Mouse (Mus musculus) adrenal gland, adult 2 months (tissue): ENCODE data around the gene Atf5. TPM values are rescaled to one million over a fixed set of nuclear protein-coding genes. Genes with fewer than 3 reads are reported as not detected.

Experiments
- DNase-seq: peaks from one replicate; pipeline ENCODE4 v3.0.0; 2021
- polyA plus RNA-seq: library from polyadenylated mRNA; depleted of rRNA; stranded (reverse); fragments of >200 nt; gene quantifications from 2 replicates; pipeline ENCODE4 v1.2.3, GENCODE M21; 2012
- total RNA-seq, 2 experiments: library from RNA; stranded (reverse); gene quantifications; 2 replicates each; pipeline ENCODE4 v1.2.3; 2021

Atf5 gene
- total and polyA plus RNA-seq, 3 experiments, result 136 to 494 (median 166) TPM

- peak; percentile 46 for DNase-seq
These were observed 34.5 kb upstream of the Atf5 start for GRCm38 (mm10) chr7:44850789-44851624.

DNA sequence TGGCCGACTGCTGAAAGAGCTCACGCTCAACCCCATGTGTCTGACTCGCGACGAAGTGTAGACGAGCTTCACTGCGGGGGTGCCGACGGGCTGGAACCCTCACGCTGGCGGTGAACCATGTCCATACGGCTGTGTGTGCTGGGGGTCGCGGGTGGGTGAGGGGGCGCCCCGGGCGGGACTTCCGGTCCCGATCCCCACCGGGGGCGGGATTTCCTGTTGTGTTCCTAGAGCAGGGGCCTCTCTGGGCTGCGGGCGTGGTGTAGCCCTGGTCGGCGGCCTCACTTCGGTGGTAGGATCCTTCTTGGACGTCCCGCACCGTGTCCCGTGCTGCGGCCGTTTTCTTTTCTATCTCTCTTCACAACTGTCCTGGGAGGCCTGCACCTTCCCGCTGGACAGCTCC is 33.7 kb upstream of the Atf5 start:
- peak; percentile 86 for DNase-seq

GRCm38 (mm10) chr7:44849416-44850111 is 33.1 kb upstream of the Atf5 start:
- DNase-seq, result peak; percentile 95

DNA sequence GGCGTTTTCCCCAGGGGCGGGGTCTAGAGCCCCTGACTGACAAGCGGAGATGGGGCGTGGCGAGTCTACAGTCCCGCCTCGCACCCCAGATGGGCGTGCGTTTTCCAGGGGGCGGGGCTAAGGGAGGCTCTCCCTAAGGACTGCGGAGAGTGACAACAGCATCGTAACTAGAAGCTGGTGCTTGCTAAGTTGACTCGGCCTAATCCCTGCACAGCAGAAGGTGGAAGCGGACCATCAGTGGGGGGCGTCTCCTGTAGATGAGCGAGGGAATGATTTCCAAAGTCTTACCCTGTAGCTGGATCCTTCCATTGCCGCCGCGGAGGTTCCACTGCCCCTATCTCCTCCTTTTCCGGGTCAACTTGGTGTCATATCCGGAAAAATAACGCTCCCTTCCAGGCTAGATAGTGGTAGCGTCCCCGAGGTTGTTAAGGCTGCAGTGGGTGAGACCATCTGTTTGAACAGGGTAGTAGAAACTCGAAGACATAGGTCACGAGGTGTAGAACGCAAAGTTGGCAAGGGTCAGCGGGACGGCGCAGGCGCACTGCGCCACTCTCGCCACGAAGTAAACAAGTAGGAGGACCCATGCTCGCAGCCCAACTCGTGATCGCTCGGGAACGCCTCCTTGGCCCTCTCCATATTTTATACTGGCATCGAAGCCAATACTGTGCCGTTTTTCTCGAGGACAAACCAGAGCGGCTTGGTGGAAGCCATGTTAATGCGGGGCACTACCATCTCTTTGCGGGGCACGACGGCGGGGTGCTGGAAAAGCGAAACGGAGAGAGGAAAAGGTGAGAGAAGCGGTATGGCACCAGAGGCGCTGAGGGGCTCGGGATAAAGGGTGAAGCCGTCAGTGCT is 32.3 kb upstream of the Atf5 start, which contains the start of the genes Akt1s1 and Tbc1d17:
Gene Akt1s1 (plus strand): TSS at position 431 of the 855 bp plus-strand sequence.
Gene Tbc1d17 (minus strand): TSS at position 519 of the 855 bp plus-strand sequence.
- peak; percentile 100 for DNase-seq

GRCm38 (mm10) chr7:44847772-44848171 is 31.3 kb upstream of the Atf5 start:
- DNase-seq, result no peak

GRCm38 (mm10) chr7:44846804-44847203 is 30.3 kb upstream of the Atf5 start:
- DNase-seq, result no peak

- DNase-seq, result no peak
These were observed 28.5 kb upstream of the Atf5 start for GRCm38 (mm10) chr7:44845006-44845405.

DNA sequence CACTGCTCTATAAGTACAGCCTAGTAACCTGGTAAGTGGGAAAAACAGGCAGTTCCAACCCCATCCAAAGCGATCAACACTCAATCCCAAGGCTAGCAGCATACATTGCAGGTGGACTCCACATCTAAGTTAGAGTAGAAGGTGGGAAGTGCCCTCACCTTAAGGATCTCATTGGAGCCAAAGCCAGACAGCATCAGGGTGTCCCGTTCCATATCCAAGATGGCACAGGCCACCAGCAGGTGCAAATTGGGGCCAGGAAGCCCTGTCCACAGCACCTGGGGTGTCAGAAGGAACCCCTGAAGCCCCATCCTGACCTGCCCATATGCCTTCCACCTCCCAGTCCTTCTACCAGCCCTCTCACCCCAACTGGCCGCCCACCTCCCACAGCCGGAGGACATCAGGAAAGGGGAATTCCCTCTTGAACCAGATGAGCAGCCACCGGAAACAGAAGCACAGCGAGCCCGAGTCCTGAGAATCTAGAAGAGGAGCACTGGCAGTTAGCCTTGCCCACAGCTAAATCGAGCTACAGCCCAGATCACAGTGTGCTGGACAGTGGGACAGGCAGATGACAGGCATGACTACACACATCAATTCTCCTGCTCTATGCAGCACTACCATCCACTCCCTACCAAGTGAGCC is 25.5 kb upstream of the Atf5 start:
- no peak for DNase-seq

- no peak for DNase-seq
These were observed 24.0 kb upstream of the Atf5 start for GRCm38 (mm10) chr7:44840426-44840825.

GRCm38 (mm10) chr7:44839491-44840191 is 23.2 kb upstream of the Atf5 start:
- peak; percentile 61 for DNase-seq

- DNase-seq, result no peak
These were observed 22.7 kb upstream of the Atf5 start for GRCm38 (mm10) chr7:44839171-44839490.

- DNase-seq, result no peak
These were observed 21.6 kb upstream of the Atf5 start for GRCm38 (mm10) chr7:44838073-44838472.

- no peak for DNase-seq
These were observed 20.1 kb upstream of the Atf5 start for GRCm38 (mm10) chr7:44836423-44837053.

- DNase-seq, result no peak
These were observed 19.6 kb upstream of the Atf5 start for GRCm38 (mm10) chr7:44836016-44836404.

GRCm38 (mm10) chr7:44835373-44836015 is 19.0 kb upstream of the Atf5 start:
- no peak for DNase-seq

DNA sequence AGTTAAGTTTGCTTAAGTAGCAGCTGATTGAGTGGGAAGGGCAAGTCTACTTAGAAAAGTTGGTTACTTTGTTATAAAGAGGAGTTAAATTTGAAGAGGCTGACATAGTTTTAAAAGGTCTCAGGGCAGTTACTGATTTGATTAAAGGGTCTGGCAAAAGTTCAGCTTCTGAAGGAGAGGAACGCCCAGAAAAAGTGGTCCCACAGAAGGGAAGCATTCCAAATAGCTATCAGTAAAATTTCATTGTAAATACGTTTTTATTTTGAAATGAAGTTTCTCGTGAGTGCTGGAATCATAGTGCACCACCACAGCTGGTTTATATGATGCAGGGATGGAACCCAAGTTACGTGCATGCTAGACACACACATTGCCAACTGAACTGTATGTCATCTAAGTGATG is 16.3 kb upstream of the Atf5 start:
- DNase-seq, result no peak

DNA sequence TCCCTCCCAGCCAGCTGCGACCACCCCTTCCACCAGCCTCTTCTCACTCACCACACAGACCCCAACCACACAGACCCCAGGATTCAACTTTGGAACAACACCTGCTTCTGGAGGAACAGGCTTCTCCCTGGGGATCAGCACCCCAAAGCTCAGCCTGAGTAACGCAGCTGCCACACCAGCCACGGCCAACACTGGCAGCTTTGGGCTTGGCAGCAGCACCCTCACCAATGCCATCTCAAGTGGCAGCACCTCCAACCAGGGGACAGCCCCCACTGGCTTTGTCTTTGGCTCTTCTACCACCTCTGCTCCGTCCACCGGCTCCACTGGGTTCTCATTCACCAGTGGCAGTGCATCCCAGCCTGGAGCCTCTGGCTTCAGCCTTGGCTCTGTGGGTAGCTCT is 12.2 kb upstream of the Atf5 start:
- no peak for DNase-seq

GRCm38 (mm10) chr7:44826771-44827170 is 10.3 kb upstream of the Atf5 start:
- DNase-seq, result peak; percentile 52

- DNase-seq, result peak; percentile 81
These were observed 8.4 kb upstream of the Atf5 start for GRCm38 (mm10) chr7:44824872-44825271.

- DNase-seq, result peak; percentile 1
These were observed 7.0 kb upstream of the Atf5 start for GRCm38 (mm10) chr7:44823409-44823808.
